Mouse (Mus musculus) bone marrow, adult 2 months (tissue): ENCODE results near the gene Zfp410. TPM values are rescaled to one million over a fixed set of nuclear protein-coding genes. Genes with fewer than 3 reads are reported as not detected.
"Not testable (repeated sequence)": the region's sequence is repeated elsewhere in the genome, so short reads cannot be mapped to it uniquely, and the experiment has no call there.

Experiments
- H3K27ac ChIP-seq: fragments of 200-500 bp; 2 replicates; pipeline ENCODE4 v1.5.1; 2012; ENCODE audit warnings: low read depth, mild to moderate bottlenecking, control low read depth, inconsistent platforms, low read length; ENCODE audit not compliant: control insufficient read depth, poor library complexity, insufficient read depth
- H3K4me1 ChIP-seq: fragments of 200-500 bp; 2 replicates; pipeline ENCODE4 v1.6.1; 2011; ENCODE audit warnings: low read length; ENCODE audit not compliant: control insufficient read depth, insufficient read depth
- H3K4me3 ChIP-seq: fragments of 200-500 bp; replicated peaks from 2 replicates; pipeline ENCODE3; 2011; ENCODE audit warnings: mild to moderate bottlenecking, low read depth, low read length, control low read depth; ENCODE audit not compliant: control insufficient read depth
- CTCF ChIP-seq: fragments of 200-500 bp; IDR thresholded peaks from 2 replicates; pipeline ENCODE4 v1.5.1; 2011; ENCODE audit warnings: low read length, control low read depth; ENCODE audit not compliant: control insufficient read depth, insufficient read depth
- POLR2A ChIP-seq: fragments of 200-500 bp; IDR thresholded peaks from 2 replicates; pipeline ENCODE4 v1.6.1; 2011; ENCODE audit warnings: low read depth, mild to moderate bottlenecking, control low read depth, low read length, borderline replicate concordance; ENCODE audit not compliant: control insufficient read depth
- WGBS: fragments of 180-500 bp; shearing (Covaris S2); methylation state at CpG from one replicate; pipeline ENCODE4 v1.1.7; 2018; 5-methylcytosine and 5-hydroxymethylcytosine counted together
- polyA plus RNA-seq: library from polyadenylated mRNA; stranded (reverse); fragments of >200 nt; gene quantifications from 2 replicates; pipeline ENCODE4 v1.2.4, GENCODE M21; 2011; ENCODE audit warnings: low replicate concordance; ENCODE audit not compliant: missing spikeins, insufficient read depth, insufficient read length

Zfp410 gene
- polyA plus RNA-seq, 1 experiment, result 31.8 TPM

- Histone ChIP-seq H3K27ac (no peak overlapping the region), H3K4me1 (no peaks in the 10 kb centered on the region), H3K4me3 (no peak overlapping the region)
- no peak for TF ChIP-seq CTCF
- TF ChIP-seq POLR2A, result no peak
- WGBS, result 83% methylated on average over 4 of the region's 4 CpGs
Observed at GRCm38 (mm10) chr12:84327111-84327512, 10.5 kb downstream of the Zfp410 start.

- TF ChIP-seq CTCF (no peak), POLR2A (no peak)
- Histone ChIP-seq H3K4me3 (no peak overlapping the region), H3K27ac (peak overlapping the region; percentile 44; the same call in 1 of the 2 replicates), H3K4me1 (peaks cover 4% of the 10 kb centered on the region)
- WGBS, result 20% methylated on average over 11 of the region's 11 CpGs
Observed at GRCm38 (mm10) chr12:84336963-84337625, 20.4 kb downstream of the Zfp410 start.

- Histone ChIP-seq H3K27ac (no peak overlapping the region), H3K4me3 (no peak overlapping the region)
- 61% methylated on average over 2 of the region's 2 CpGs for WGBS
Observed at GRCm38 (mm10) chr12:84347192-84347591, 30.5 kb downstream of the Zfp410 start.

GRCm38 (mm10) chr12:84358699-84359098 lies 42.0 kb downstream of the Zfp410 start:
- H3K27ac ChIP-seq, H3K4me3 ChIP-seq, H3K4me1 ChIP-seq: not testable (repeated sequence)
- WGBS, result 67% methylated on average over 2 of the region's 2 CpGs

More at GRCm38 (mm10) chr12:84347192-84347591, 30.5 kb downstream of the Zfp410 start:
- TF ChIP-seq CTCF (peak; percentile 71), POLR2A (no peak)
- H3K4me1 ChIP-seq, result no peaks in the 10 kb centered on the region

GRCm38 (mm10) chr12:84361555-84362489 lies 45.2 kb downstream of the Zfp410 start, which contains the start of the genes Coq6 and Fam161b:
Gene Coq6, plus strand, starts transcription at chr12:84361657.
Gene Fam161b, minus strand, starts transcription at chr12:84361833.
- Histone ChIP-seq H3K27ac (peak within 1 kb of the TSS; percentile 50), H3K4me1 (no peaks in the 10 kb centered on the region; the same call in 1 of the 2 replicates), H3K4me3 (peak within 1 kb of the TSS; percentile 93)
- under 1% methylated on average over 51 of the region's 51 CpGs for WGBS
- TF ChIP-seq CTCF (no peak), POLR2A (no peak; the same call in 1 of the 2 replicates)

GRCm38 (mm10) chr12:84362872-84363271 lies 46.2 kb downstream of the Zfp410 start:
- WGBS, result 49% methylated on average over 2 of the region's 2 CpGs
- TF ChIP-seq CTCF, result no peak
- no peak for TF ChIP-seq POLR2A
- H3K4me3 ChIP-seq, result no peak overlapping the region
- H3K27ac ChIP-seq, result no peak overlapping the region
- H3K4me1 ChIP-seq, result no peaks in the 10 kb centered on the region; the same call in 1 of the 2 replicates

- no peak for TF ChIP-seq CTCF
- TF ChIP-seq POLR2A, result no peak
- no peak overlapping the region for H3K4me3 ChIP-seq
- no peak overlapping the region for H3K27ac ChIP-seq
- WGBS, result 81% methylated on average over 9 of the region's 9 CpGs
- no peaks in the 10 kb centered on the region; the same call in 1 of the 2 replicates for H3K4me1 ChIP-seq
Observed at GRCm38 (mm10) chr12:84364291-84364690, 47.6 kb downstream of the Zfp410 start.

- H3K4me1 ChIP-seq, result no peaks in the 10 kb centered on the region; the same call in 1 of the 2 replicates
- 90% methylated on average over 6 of the region's 6 CpGs for WGBS
- no peak overlapping the region for H3K27ac ChIP-seq
- no peak for TF ChIP-seq CTCF
- TF ChIP-seq POLR2A, result no peak
- H3K4me3 ChIP-seq, result no peak overlapping the region
Observed at GRCm38 (mm10) chr12:84365137-84365536, 48.5 kb downstream of the Zfp410 start.

GRCm38 (mm10) chr12:84366971-84367370 lies 50.3 kb downstream of the Zfp410 start:
- WGBS, result 75% methylated on average over 9 of the region's 9 CpGs
- TF ChIP-seq POLR2A (no peak), CTCF (no peak)
- Histone ChIP-seq H3K4me3 (no peak overlapping the region), H3K27ac (no peak overlapping the region), H3K4me1 (no peaks in the 10 kb centered on the region; the same call in 1 of the 2 replicates)
